Mouse (Mus musculus) C2C12 (cell line): ENCODE measurements around the gene Wdr74.

Experiments
- CTCF ChIP-seq: IDR thresholded peaks from one replicate; pipeline ENCODE4 v1.5.1; 2011; ENCODE audit not compliant: control insufficient read depth, insufficient read depth, insufficient read length
- FOSL1 ChIP-seq: IDR thresholded peaks from one replicate; pipeline ENCODE4 v1.8.0; 2011; ENCODE audit warnings: mild to moderate bottlenecking, low read length; ENCODE audit not compliant: poor library complexity, insufficient read depth, severe bottlenecking
- MYOG ChIP-seq: IDR thresholded peaks from one replicate; pipeline ENCODE4 v1.6.1; 2011; ENCODE audit not compliant: control insufficient read depth, insufficient read length; ENCODE audit errors: extremely low read depth
- USF1 ChIP-seq: IDR thresholded peaks from one replicate; pipeline ENCODE4 v1.6.1; 2011; ENCODE audit warnings: low read depth, mild to moderate bottlenecking, control low read depth, moderate library complexity

DNA sequence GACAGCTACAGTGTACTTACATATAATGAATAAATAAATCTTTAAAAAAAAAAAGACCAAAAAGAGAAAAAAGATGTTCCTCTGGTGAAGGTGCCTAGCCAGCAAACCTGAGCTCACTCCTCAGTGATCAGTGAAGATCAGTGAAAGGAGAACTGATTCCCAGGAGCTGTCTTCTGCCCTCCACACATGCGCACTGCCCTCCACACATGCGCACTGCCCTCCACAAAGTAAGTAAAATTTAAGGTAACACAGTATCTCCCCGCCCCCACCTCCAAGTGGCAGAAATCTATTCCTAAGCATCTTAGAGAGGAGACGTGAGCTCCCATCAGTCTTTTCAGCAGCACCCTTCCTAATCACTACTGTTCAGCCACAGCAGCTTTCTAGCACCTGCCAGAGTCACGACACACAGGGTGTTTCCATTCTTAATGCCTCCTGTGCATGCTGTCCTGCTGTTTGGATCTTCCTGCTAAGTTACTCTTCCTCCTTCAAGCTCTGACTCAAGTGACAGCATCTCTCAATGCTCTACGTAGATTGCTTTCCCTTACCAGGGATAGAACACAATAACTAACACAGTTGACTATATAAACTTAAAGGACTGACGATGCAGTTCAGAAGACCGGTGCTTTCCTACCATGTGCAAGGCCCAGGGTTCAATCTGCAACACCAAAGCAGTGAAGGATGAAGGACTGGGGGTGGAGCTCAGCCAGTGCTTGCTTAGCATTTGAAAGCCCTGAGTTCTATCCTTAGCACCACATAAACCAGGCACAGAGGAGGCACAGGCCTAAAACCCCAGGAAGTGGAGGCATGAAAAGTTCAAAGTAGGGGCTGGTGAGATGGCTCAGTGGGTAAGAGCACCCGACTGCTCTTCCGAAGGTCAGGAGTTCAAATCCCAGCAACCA is 19.5 kb upstream of the Wdr74 start:
- TF ChIP-seq CTCF (no peak), FOSL1 (no peak), USF1 (no peak), MYOG (no peak)
